Mouse (Mus musculus) ES-Bruce4 (cell line): ENCODE data around the gene Polr2e.

Experiments
- CTCF ChIP-seq: IDR thresholded peaks from one replicate; pipeline ENCODE4 v1.8.1; 2011; ENCODE audit warnings: low read depth, low read length
- POLR2A ChIP-seq: IDR thresholded peaks from one replicate; pipeline ENCODE4 v1.8.1; 2011; ENCODE audit warnings: low read length; ENCODE audit not compliant: insufficient read depth

- TF ChIP-seq POLR2A, result no peak
- no peak for TF ChIP-seq CTCF
Measured at GRCm38 (mm10) chr10:80039559-80039979, at the start of gene Polr2e.
